Mouse (Mus musculus): ENCODE results near the gene Cln5.

Gene Cln5

DNA sequence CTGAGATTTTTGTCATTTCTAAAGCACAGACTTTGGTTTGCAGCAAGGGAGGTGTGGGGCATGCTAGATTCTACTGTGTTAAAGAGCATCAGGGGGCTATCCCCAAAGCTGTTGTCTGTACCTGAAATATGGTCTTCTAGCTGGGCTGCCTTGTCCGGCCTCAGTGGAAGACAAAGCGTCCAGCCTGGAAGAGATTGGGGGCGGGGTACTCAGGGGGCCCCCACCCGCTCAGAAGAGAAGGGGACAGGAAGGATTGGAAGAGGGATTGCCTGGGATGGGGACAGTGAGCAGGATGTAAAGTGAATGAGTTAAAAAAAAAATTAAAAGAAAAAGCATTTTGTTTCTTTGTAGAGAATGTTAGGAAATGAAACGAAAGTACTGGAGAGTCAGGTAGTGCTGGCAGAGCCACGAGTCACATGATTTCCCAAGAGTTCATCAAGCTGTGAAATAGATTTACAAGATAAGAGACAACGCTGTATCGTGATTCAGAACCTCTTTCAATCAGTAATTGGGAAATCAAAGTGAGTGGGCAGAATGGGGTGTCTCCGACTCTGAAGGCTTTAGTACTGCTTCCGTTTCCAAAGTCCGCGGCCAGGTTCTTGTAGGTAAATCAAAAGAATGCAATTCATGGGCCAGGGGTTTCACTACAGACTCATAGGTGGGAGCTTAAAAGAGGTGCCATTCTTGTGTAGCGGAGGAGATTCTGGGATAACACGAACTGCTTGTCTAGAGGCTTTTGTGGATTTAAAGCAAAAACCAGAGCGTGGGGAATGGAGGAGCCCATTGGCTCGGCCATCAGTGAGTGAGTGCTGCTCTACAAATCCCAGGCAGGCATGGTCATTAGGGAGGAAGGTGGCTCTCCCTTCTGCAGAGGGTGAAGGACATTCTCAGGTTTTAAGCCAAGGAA lies 8.2 kb downstream of the Cln5 start:
- DNase-seq: no peak

DNA sequence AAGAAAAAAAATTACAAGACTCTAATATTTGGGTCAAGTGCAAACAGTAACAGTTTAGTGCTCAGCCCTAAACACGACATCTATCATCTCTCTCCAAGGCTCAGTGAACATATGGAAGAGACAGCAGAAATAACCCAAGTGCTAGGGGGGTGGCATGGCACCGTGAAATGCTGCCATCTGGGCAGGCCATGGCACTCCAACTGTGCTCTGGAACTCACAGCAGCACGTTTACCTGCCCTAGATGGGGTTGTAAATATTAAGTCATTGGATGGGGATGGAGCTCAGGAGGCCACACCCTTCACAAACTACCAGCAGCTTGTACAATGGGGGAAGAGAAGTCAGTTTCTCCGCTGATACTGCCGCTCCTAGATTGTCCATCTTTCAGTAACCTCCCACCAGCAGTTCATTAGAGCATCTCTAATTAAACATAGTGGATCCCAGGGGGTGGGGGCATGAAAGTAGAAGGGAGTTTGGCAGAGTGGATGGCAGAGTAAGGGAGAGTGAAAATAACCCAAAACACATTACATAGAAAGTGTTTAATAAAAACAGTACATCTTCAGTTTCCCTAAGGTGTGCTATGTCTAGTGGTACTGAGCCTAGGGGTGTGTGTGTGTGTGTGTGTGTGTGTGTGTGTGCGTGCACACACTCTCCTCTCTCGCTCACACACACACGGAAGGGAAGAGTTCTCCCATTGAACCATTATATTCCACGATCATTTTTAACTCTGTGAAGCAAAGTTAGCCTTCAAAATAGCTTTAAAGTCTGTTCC lies 9.4 kb downstream of the Cln5 start:
- DNase-seq: no peak

DNA sequence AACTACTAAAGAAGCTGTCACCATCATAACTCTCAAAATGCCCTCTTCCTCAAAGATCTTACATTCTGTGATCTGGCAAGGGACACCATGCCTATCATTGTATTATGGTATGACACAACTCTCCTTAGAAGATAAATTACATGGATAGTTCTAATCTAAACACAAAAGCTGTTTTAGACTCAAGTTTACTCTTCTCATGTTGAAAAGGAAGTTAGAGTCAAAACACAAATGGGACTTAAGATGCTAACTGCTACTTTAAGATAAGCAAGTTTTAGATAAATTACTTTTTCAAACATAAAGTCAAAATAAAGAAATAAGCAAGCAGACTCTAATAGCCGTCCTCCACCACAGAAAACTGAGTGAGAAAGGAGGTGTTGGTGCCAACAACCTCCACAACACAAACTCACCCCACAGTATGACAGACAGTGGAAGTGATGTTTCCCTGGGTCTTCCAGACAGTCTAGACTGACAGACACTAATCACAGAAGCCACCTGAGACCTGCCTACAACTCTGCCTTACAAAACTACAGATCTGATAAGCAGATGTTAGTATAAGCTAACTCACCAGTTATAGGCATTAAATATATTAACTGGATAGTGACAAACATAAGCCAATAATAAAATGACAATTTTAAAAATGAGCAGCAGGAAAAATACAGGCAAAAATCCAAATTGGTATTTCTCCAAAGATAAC lies 16.0 kb downstream of the Cln5 start:
- DNase-seq: no peak

DNA sequence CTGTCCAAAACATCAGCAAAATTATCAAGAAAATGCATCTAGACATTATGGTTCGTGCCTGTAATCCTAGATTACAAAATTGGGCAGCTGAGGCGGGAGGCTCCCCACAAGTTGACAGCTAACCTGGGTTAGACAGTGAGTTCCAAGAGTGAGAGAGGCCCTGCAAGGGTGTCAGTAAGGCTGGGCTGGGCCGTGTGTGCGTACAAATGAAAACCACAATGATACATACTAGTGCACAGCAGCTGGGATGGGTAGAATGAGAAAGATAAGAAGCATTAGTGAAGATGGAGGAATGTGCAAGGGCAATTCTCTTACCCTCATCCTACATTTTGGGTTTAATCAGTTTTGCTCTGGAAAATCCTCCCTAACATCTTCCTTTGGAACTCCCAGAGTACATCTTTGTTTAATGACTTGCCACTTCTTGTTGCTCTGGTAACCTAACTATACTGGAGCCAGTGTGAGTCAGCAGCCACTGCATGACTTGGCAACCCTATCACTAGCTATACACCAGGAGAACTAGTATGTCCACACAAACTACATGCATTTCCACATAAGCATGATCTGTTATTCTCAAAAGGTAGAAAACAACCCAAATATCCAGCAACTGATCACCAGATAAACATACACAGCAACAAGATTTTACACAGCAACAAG lies 16.8 kb downstream of the Cln5 start:
- no peak for DNase-seq

DNA sequence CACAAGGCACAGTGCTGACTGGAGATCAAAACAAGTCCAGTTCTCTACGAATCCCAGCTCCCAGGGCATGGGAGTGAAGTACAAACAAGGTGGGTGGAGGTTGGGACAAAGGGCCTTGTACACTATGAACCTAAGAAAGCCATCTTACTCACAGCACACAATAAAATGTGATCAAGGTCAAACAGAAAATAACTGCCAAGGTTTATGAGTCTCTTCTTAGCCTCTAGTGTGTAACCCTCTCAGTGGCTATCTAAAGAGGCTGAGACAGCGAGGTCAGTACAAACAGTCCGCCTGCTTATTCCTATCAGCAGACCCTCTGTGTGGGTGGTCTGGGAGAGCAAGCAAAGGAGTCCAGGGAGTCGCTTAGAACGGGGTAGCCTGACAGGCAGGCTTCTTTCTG lies 17.8 kb downstream of the Cln5 start:
- DNase-seq: no peak

DNA sequence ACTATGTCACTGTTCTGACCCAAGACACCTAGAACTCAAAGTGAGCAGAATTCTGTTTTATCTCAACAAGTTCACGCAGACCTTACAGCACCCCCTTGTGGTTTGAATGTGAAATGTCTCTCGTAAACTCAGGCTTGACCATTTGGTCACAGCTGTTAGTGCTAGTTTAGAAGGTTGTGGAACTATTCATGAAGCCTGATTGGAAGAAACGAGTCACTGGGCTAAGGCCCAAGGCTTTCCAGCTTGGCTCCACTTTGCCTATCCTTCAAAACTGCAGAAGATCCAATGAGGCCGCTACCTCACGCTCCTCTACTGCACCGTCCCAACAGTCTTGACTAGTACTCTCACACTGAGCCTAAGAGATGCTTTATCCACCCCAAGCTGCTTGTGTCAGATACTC lies 18.6 kb downstream of the Cln5 start:
- peak in 1 of 2 experiments; percentile 23 for DNase-seq

DNA sequence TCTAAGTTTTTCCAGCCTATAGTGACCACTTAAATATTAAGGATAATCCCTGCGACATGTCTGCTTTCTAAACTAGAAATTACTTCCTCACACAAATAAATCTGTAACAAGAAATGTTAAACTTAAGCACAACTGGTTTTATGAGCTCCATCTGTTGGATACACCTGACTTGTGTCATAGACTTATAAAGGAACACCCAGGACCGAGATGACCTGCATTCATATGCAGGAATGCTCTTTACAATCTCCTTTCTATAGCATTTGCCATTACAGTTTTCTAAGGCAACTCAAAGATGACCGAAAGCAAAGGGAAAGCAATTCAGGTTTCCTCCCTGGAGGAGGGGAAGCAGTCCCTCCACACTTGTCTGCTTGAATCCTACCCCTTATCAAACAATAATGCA lies 23.2 kb downstream of the Cln5 start:
- DNase-seq: no peak

DNA sequence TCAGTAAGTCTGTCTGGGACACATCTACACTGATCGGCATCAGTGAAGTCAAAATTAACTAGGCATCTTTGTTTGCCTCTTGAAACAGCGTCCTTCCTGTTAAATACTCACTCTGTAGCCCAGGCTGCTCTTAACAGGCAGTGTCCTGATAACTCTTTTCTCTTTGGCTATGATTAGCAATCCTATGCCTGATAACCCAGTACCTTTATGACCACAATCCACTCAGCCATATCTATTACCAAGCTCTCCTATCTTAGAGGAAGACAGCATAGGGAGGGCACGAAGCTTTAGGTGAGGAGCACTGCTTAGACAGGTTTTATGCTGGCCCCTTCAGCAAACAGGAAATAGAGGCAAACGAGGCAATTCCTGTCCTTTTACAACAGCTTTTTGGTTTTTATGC lies 23.7 kb downstream of the Cln5 start:
- DNase-seq: no peak

DNA sequence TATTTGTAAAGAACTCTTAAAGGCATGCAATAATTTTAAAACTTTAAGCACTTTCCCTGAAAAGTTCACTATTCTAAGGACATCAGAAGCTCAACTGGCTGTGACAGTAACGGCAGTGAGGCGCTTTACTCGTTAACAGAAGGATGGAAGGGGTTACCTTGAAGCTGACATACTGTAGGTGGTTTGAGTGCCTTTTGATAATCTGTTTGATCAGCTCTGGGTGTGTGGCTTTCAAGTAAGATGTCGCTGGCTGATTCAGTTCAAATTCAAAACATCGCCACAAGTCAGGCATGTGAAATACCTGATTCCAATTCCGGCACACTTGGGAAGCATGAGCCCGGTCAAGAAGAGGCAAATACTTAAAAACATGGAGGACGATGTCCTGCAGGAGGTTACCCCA lies 25.0 kb downstream of the Cln5 start:
- no peak for DNase-seq

DNA sequence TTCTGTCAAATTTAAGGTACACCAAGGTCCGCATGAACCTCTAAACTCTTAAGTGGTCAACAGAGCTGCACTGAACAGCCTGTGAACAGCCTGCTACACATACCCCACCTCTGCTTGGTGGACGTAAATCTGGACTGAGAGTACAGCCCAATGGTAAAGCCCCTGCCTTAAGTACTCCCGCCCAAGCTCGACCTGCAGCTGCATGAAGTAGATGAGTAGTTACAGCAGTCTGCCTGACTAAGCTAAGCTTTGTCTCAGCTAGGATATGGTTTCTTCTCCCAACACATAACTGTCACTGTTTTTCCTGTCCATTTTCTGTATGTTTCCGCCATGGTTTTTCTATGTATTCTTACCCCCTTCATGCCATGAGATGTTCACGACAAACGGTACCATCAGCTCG lies 25.8 kb downstream of the Cln5 start:
- DNase-seq: no peak

DNA sequence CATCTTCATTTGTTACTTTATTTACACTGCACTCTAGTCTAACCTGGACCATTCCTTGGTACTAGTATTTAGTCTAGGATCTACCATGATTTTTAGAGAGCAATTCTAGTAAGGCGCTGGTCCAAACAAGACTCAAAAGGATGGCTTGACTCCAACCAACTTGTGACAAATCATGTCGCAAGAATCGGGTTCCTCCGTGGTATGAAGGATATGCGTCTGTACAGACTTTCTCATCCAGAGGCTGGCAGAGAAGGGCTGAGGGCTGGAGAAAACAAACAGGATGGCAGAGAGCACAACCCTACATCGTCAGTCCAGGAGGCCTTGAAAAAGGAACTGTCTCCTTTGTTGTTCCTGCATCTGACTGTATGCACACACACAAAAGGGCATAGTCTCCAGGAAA lies 26.6 kb downstream of the Cln5 start:
- no peak for DNase-seq

DNA sequence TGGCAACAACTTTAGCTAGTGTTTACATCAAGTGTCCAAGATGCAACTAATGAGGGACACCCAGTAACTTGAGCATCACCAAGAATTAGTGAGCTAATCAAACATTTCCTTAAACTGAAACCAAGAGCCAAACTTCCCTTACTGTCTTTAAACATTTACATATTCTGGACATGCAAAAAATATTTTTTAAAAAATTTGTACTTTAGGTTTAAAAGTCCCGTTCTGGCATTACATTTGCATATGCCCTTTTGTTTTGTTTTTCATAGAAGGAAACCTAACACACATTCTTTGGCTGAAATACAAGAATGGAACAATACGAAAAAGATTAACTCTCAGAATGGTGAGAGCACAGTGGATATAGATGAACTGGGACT lies 28.2 kb downstream of the Cln5 start:
- no peak for DNase-seq

DNA sequence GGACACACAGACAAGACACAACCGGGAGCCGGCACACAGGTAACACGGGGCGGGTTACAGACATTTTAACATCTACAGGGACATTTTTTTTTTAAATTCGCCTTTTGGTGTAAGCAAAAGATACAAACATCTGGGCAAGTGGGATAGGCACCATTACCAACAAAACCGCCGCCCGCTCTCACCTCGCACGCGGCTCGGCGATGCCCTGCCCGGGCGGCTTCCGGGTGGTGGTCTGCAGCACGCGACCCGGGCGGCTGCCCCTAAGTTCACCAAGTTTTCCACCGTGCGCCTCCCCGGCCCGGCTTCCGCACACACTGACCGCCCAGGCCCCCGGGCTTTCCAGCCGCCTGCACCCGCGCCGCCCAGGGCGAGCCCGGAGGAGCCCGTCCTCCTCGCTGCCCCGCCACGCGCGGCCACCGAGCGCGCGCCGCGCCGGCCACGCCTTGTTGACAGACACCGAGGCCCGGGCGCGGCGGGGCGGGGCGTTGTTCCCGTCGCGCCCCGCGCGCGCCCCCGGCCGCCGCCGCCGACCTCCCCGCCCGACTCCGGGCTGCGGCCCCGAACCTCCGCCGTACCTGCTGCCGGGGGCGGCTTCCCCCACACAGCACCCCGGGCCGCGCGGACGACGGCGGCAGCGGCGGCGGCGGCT lies 28.7 kb downstream of the Cln5 start:
- peak; percentile 85 to 86 for DNase-seq

DNA sequence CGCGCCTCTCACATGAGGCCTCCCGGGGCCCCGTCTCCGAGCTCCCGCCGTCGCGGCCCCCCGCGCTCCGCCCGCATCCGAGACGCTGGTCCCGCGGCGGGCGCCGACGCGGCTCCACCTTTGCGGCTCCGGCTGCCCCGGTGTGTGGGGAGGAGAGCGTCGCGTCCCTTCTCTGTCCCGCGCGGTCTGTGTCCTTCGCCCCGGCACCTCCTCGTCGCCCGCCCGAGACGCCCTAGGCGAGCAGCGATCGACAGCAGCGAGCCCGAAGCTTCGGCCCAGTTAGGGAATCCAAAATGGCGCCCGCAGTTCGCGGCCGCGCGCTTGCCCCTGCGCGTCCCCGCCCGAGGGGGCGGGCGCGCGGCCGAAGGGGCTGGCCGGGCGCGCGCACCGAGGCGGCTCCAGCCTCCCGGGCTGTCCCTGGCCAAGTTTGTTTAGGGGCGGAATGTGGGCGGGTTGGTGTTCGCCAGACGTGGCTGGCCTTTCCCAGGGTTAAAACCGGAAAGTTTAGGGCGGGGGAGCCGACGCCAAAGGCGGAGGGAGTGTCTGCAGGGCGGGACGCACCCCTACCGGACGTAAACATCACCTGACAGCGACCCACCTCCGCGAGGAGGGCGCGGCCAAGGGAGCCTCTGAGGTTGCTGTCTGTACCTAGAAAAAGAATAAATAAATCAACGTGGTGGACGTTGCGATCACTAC lies 29.4 kb downstream of the Cln5 start, which contains the start of gene Fbxl3:
Fbxl3 (minus strand) TSS at position 329 of the 696 bp plus-strand sequence.
- peak; percentile 86 to 88 for DNase-seq

DNA sequence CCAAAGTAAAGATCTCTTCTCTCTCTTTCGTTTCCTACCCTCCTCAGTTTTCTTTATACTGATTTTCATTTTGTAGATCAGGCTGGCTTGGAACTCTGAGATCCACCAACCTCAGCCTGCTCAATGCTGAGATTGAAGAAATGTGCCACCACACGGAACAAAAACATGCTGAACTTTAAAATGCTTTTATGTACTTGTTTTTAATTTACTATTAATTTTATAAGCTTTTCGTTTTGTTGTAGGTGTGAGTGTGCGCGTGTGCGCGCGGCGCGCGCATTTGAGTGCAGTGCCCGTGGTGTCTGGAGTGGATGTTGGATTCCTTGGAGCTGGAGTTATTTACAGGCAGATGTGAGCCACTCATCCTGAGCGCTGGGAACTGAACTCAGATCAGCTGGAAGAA lies 30.3 kb downstream of the Cln5 start:
- DNase-seq: no peak

DNA sequence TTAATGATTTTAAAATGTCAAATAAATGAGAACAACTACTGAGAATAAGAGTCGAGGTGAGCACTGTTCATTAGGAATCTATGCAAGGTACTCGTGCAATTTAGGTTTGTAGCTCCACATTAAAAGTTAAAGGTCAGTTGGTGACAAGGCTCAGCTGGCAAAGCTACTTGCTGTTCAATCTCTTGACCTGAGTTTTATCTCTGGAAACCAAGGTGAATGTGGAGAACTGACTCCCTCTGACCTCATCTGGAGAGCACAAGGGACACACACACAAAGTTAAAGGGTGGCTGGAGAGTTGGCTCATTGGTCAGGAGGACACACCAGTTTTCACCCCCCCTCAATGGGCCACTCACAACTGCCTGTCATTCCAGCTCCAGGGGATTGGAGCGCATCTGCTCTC lies 31.2 kb downstream of the Cln5 start:
- DNase-seq: no peak

DNA sequence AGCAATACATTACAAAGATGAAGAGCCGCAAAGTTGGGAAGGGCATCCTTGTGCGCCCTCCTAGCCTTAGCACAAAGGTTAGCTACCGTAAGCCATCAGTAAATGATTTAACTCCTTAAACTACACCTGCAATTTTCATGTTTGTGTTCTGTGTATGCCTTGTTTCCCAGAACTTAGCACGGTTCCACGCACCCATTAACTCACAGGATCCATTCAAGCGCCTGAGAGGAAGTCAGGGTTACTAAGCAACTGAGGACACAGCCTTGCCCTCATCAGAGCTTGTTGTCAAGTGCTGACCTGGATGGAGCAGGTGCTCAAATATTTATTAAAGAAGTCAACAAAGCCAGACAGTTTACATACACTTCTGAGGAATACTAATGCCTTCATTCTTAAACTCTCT lies 32.2 kb downstream of the Cln5 start:
- DNase-seq: no peak

DNA sequence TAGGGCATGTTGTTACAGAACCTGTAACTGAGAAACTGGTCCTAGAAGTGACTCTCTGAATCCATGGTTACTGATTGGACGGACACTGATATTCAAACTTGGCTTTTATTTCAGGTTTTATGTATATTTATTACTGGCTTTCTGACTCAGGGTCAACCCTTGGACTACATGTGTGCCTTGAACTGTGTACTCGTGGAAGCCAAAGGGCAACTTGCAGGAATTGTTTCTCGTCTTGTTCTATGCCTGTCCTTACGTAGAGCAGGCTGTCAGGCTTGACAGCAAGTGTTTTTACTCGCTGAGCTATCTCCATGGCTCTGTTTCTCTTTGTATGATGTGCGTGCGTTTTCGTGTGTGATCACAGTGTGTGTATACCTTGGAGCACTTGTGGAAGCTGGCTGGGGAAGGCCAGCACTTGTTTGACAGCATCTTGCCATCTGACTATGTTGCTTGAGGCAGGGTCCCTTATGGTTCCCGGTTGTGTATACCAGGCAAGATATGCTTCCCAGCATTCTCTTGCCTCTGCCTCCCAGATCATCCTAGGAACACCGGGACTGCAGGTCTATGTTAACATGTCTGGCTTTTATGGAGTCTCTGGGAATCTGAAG lies 32.8 kb downstream of the Cln5 start:
- no peak for DNase-seq

DNA sequence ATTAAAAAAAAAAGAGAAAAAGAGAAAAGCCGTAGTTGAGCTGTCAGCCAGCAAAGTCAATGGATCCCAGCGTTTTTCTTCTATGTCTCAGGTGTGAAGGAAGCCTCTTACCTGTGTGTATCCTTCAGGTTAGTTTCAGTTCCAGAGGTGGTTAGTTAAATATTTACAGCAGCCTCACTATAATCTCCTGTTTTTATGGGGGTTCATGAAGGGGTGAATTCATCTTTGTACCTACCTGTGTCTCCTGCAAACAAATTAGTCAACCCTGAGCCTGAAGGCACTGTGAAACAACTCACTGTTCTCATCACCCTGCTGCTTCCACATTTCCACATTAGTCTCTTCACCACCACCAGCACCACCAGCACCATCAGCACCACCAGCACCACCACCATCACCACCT lies 36.3 kb downstream of the Cln5 start:
- DNase-seq: no peak

DNA sequence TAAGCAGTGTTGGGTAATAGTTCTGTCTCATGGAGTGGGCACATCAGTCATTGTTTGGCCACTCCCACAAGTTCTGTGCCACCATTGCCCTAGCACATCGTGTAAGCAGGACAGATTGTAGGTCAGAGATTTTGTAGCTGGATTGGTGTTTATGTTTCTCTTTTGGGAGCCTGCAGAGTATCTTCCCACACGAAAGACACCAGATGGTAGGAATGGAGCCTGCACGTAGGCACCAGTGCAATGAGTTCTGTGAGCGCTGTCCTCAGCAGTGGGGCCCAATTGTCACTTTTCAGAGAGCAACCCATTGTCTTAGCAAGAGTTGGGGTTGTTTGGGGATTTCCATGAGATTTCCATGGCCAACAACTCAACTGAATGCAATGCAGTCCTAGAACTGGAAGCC lies 40.0 kb downstream of the Cln5 start:
- DNase-seq: no peak

DNA sequence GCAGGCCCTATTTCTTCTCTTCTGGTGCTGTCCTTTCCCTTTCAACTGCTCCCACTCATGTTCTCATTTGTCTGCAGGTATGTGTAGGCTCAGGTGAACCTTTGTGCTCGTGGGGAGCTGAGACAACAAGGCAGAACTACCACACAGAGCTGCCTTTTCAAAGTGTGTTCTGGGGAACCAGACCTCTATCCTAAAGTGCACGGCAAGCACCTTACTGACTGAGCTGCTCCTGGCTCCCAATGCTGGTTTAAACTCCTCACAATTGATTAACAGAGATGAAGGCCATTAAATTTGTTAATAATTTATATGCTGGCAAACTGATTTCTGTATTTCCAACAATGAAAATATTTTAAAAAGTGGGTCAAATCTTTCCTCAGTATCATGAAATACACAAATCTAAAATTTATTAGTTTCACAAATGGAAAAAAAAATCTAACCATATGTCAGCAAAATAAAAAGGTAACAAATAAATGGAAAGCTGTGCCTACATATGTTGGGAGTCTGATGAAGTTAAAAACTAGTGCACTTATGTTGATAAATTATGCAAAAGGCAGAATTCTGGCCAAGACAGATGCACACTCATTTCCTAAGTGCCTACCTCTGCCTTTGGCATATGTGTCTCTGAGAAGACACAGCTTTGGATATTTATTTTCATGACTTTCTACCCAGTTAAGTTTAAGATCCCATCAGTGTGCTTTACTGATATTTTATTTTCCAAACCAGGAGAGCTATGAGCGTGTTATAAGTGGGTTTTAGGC lies 42.8 kb downstream of the Cln5 start:
- DNase-seq: no peak
